Mouse (Mus musculus) yolk sac, embryonic 10.5 days (tissue): ENCODE results near the gene Smg7.

Experiments
- DNase-seq: peaks from one replicate; pipeline ENCODE4 v3.0.0-alpha.2; 2017; ENCODE audit warnings: low spot score

Smg7 gene

DNA sequence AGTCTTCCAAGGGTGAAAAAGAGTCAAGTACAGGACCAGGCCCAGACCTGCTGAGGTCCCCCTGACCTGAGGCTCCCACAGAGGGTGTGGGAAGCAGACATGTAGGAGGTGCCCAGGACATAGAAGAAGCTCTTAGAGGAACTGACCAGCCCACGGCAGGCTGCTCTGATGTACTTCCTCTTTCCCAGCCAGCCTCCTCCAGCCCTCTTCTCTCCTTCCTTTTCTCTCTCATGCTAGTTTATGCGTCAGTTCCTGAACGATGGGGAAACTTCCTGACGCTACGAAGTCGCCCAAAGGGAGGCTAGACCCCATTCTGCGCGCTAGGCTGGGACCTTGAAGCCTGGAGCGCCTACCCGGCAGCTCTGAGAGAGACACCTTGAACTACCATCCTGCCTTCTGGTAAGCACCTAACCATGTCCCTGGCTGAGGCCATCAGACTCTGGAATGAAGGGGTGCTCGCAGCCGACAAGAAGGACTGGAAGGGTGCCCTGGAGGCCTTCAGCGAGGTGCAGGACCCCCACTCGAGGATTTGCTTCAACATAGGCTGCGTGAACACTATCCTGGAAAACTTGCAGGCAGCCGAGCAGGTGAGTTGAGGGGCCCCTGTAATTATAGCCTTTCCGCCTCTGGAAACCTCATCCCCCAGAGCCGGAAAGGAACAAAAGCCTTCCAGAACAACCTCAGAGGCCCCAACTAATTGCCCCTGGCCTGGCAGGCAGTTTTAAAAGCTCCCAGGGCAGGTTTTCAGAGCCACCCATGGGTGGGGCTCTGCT is 94.6 kb downstream of the Smg7 start:
- DNase-seq = no peak

DNA sequence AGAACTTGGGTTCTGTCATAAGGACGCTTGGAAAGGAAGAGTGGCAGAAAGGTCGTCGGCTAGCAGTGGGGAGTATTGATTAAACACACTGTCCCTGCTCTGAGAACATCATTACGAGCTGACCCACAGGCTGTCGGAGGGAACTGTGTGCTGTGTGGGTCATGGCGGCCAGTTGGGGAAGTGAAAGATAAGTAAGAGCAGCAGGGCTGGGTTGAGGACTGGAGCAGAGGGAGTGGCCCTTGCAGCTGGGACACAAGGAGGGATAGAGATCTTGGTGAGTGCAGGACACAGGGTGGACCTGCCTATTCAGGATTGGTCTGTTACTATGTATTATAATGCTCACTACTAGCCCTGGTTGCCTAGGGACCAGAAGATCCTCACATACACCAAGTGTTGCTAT is 97.5 kb downstream of the Smg7 start:
- no peak for DNase-seq

DNA sequence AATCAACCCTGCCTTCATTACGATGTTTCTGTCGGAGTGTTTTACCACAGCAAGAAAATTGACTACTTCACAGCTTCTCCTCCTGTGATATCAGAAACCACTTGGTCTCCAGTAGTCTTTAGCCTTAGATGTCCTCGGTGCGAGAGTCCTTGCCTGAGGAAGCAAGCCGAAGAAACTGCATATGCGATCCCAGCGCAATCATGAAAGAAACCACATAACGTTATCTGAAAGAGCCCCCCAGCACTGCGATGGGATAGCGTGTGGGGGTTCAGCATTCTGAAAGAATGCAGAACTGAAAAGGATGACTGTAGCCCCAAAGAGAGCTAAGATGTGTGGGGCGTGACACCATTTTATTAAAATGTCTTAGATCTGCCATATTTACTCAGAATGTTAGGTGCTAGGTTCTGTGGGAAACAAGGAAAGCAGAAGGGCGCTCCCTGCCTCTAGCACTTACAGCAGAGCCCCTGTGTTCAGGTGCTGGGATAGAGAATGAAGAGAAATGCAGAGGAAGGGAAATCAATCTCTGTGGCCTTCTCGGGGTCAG is 101.7 kb downstream of the Smg7 start:
- no peak for DNase-seq

DNA sequence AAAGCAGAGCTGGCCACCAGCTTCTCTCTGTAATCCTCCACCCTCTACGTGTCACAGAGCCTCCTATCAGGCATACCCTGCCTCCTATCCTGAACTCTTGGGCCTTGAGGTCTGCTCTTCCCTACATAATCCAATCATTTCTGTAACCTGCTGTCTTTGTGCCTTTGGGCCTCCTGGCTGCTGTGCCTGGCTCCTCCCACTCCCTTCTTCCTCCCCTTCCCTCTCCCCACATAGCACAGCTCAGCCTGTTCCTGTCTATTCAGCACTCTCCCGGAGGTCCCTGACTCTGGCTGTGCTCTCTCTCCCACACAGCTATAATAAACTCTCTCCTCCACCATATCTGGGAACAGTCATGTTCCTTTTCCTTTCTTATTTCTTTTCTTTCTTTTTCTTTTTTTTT is 102.5 kb downstream of the Smg7 start, which contains the start of gene Ncf2:
Gene Ncf2, plus strand, starts transcription at position 298 of the 400 bp plus-strand sequence.
- DNase-seq = peak; percentile 73

DNA sequence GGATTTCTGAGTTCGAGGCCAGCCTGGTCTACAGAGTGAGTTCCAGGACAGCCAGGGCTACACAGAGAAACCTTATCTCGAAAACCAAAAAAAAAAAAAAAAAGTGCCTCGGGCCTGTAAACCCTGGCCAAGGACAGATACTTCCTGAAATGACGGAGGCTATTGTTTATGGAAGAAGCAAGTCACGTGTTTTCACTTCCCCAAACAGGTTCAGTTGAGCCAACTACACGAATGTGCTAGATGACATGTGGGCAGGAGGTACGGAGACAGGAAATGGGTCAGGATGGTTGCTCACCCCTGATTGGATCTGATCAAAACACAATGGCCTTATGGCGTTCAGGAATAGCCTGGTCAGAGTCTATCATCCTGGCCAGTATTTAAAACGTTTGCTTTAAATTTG is 104.3 kb downstream of the Smg7 start:
- no peak for DNase-seq

DNA sequence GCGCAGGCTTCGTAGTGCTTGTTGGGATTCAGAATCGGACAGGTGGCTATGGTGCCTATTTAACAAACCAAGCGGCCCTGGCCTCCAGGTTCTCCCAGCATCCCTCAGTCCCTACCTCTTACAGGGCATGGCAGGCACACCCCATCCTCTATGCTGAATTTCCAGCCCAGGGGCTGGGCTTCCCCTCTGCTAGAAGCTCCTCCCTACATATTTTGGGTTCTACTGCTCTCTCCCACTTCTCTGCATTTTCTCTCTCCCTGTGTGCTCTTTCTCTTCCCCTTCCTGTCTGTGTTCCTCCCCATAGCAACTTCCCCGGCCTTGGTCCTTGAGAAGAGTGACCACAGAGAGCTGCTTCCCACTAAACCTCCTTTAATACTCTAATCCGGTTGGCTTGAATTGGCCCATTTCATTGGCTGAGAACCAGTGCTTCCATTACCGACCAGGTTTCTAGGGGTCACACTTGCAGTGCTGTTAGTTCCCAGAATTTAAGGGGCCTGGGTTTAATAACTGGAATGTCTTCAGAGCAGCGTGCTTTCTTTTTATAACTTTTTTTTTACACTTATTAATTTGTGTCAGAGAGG is 105.7 kb downstream of the Smg7 start:
- no peak for DNase-seq

DNA sequence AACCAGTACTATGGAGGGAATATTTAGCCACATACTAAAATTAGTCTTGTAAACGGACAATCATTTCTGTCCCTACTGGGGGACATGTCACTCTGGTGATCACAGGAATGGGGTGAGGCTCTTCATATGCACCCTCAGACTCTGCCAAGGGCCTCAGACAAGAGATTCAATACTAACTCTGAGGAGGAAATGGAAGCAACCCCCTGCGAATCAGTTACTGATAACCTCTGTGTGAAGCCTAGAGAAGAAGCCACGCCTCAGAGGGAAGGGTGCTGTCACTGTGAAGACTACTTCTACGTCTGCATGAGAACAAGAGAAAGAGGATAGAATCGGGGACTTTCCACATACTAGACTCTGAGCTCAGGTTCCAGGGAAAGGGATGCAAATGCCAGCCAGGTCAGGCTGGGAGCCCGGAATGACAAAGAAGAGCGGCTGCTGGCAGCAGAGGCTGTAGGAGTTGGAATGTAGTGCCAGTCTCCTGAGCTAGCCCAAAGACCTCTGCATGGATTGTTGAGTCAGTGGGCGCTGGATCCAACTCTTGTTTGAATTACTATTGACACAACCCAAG is 106.7 kb downstream of the Smg7 start:
- no peak for DNase-seq

DNA sequence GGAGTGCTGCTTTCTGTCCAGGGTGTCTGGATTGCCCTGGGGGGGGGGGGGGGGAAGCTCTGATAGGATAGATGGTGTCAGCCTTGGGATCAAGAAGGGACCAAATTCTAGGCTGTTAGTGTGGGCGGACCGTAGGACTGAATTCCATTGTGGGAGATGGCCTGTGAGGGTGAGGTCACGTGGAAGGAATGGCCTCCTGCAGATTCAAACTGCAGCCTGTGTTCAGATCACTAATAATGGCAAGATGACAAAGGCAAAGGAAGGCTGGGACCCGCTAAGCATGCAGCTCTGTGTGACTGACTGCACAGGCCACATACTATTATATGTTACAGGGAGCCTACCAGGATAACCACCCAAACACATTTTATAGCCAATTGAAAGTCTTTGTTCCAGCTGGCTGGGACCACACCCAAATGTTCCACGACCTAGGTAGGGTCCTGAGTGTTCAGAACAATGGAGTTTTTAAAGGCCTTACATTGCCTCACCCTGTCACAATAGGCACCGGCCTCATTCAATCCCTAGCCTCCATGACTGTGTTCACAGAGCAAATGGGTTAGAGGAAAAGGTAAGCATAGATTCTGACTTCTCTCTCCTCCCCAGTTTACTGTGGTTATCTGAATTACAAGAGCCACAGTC is 108.8 kb downstream of the Smg7 start:
- no peak for DNase-seq

DNA sequence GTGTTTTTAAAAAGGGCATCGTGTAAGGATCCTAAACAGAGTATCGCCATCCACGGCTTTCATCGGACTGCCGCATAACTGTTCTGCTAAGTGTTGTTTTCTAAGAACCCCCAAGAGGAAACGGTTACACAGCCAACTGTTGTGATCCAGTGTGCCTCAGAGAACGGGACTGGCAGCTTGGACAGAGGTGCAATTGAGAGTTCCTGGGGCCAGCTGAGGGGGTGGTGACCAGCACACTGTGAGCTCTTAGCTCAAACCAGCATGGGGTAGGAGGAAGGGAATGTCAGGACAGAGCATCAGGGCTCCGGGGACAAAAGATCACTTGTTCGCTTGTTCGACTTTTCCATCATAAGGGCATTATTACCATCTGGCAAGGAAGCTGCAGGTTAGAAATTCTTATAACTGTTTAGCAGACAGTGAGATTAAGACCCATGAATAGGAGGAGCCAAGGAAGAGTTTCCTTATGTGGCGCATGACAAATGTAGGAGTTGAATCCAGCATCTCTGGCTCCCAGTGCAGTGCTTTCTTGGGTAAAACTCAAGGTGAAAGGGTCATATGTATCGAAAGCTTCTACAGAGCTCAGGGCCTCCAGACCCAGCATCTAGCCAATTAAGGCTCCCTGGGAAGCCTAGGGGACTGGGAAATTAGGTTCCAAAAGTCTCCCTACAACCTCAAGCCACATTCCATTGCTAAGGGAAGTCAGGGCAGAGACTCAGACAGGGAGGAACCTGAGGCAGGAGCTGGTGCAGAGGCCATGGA is 109.5 kb downstream of the Smg7 start:
- DNase-seq = no peak

DNA sequence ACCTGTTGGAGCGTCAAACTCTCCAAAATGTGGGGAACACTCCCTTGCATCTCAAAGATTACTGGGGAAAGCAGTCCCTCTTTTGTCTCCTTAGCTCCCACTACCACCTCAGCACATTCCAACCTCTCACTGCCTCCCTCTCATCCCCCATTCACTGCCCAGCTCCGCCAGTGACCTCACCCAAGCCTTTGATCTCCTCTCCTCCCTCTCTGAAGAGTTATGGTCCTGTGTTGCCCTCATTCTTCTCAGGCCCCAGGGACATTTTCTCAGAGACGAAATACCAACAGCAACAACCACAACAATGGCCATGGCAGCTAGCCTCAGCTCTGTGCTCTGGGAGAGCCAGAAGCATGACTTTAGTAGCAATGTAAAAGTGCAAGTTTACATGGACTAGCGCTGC is 111.2 kb downstream of the Smg7 start:
- DNase-seq = peak; percentile 66

DNA sequence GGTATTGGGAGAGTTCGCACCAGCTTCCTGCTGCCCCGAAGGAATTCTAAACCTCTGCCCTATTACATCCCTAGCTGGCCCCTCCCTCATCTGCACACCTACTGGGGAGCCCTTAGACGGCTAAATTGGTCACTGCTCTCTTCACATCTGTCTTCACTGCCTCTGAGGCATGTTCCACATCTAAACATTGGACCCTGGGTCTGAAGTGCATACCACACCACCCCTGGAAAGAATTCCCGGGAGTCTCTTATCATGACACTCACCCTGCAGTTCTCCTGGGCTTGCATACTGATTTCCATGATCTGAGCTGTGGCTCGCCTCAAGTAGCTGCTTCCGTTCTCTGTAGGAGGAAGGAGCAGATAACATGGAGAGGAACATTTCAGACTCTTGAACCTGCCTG is 111.6 kb downstream of the Smg7 start:
- peak; percentile 77 for DNase-seq

DNA sequence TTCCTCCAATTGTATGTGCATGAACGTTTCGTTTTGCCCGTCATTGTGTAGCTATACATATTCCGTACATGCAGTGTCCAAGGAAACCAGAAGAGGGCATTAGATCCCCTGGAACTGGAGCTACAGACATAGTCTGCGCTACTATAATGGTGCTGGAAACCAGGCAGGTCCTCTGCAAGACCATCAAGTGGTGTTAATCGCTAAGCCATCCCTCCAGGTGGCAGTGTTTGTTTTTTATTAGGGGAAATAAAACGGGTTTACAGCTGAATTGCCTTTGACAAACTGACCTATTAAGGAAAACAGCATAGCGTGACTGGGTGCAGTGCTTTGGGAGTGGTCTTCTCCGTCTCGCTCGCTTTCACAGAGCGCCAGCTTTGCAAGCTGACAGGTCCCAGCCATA is 112.2 kb downstream of the Smg7 start:
- DNase-seq = peak; percentile 75

DNA sequence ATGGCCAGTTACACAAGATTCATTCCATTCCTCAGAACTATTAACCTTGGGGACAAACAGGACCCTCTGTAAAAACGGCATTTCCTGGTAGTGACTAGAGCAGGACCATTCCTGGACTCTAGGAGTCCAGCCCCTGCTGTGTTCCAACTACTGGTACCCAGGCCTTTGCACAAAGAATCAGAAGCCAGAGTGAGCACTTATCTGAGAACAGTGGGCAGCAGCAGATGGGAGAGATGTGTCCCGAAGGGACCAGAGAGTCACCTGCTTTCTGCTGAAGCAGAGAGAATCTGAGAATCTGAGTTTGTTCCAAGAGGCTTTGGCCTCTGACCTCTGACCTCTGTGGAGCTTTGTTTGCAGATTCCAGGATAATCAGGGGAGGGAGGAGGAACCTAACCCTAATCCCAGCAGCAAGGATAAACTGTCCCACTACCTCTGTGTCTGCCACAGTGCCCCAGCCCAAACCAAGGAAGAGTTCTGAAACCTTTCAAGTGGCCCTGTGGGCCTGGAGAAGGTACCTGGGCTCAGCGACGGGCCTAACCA is 114.3 kb downstream of the Smg7 start:
- DNase-seq = peak; percentile 90
